Mouse (Mus musculus) megakaryocyte, embryonic 14.5 days (primary cell): ENCODE measurements around the gene Gm3005.
"Not testable (repeated sequence)": the region's sequence is repeated elsewhere in the genome, so short reads cannot be mapped to it uniquely, and the experiment has no call there.

Source experiments
- FLI1 ChIP-seq: IDR thresholded peaks from 2 replicates; pipeline ENCODE4 v1.6.1; 2012; ENCODE audit warnings: low read length, inconsistent platforms, mixed read lengths
- GATA1 ChIP-seq: IDR thresholded peaks from 3 replicates; pipeline ENCODE4 v1.6.1; 2012; ENCODE audit warnings: mixed read lengths, low read length, inconsistent platforms, borderline replicate concordance

GRCm38 (mm10) chr14:3634212-3634611, 206.3 kb downstream of the Gm3005 start, which contains the start of gene Gm3012:
- not testable (repeated sequence) for TF ChIP-seq GATA1, FLI1
